Mouse (Mus musculus): ENCODE measurements at regions not wholly inside any gene's neighbourhood (a gene's known extent, or its start where the extent isn't known, plus 50 kb on each side); places are given as distances from the start of the nearest gene placed in this dataset. TPM values are rescaled to one million over a fixed set of nuclear protein-coding genes. Genes with fewer than 3 reads are reported as not detected.

- peak overlapping the region; percentile 64 for H3K27ac ChIP-seq (ENCODE audit: low read depth, low read length)
These were observed 53.4 kb upstream of the Zfp64 start for GRCm38 (mm10) chr2:169008756-169009155.

GRCm38 (mm10) chr2:169008333-169008732 lies 52.9 kb upstream of the Zfp64 start:
- peaks cover 20% of the 10 kb centered on the region for H3K4me1 ChIP-seq (ENCODE audit: control insufficient read depth, insufficient read depth, low read length)
- H3K4me3 ChIP-seq (ENCODE audit: low read depth, low read length), result no peak overlapping the region
- ATAC-seq (ENCODE audit: low read depth), result 0 out of 2 replicates have a peak, but pooled peaks have one; percentile 11
- no peaks in the 10 kb centered on the region for H3K9me3 ChIP-seq (ENCODE audit: control insufficient read depth, low read length)
- no peak overlapping the region for H3K9ac ChIP-seq (replicated peaks; ENCODE audit: low read depth, low read length)
- H3K4me2 ChIP-seq (ENCODE audit: low read depth, low read length), result no peak overlapping the region
- peak overlapping the region; percentile 64; the same call in 1 of the 2 replicates for H3K27ac ChIP-seq (ENCODE audit: low read depth, low read length)
- WGBS, result 27% methylated on average over 9 of the region's 9 CpGs
- H3K27me3 ChIP-seq (ENCODE audit: control insufficient read depth, insufficient read depth, low read length), result no peaks in the 10 kb centered on the region
- H3K36me3 ChIP-seq (ENCODE audit: control insufficient read depth, insufficient read depth, low read length), result no peaks in the 10 kb centered on the region

More at GRCm38 (mm10) chr2:169008756-169009155, 53.4 kb upstream of the Zfp64 start:
- WGBS, result 54% methylated on average over 20 of the region's 20 CpGs
- Histone ChIP-seq H3K36me3 (ENCODE audit: control insufficient read depth, insufficient read depth, low read length) (no peaks in the 10 kb centered on the region), H3K27me3 (ENCODE audit: control insufficient read depth, insufficient read depth, low read length) (no peaks in the 10 kb centered on the region), H3K9me3 (ENCODE audit: control insufficient read depth, low read length) (no peaks in the 10 kb centered on the region), H3K4me3 (ENCODE audit: low read depth, low read length) (no peak overlapping the region), H3K9ac (replicated peaks; ENCODE audit: low read depth, low read length) (no peak overlapping the region), H3K4me1 (ENCODE audit: control insufficient read depth, insufficient read depth, low read length) (peaks cover 20% of the 10 kb centered on the region), H3K4me2 (ENCODE audit: low read depth, low read length) (no peak overlapping the region)
- ATAC-seq (ENCODE audit: low read depth), result peak; percentile 85

- Histone ChIP-seq H3K4me2 (ENCODE audit: low read depth, low read length) (no peak overlapping the region), H3K9ac (replicated peaks; ENCODE audit: low read depth, low read length) (no peak overlapping the region), H3K27ac (ENCODE audit: low read depth, low read length) (no peak overlapping the region), H3K4me1 (ENCODE audit: control insufficient read depth, insufficient read depth, low read length) (peaks cover 20% of the 10 kb centered on the region), H3K27me3 (ENCODE audit: control insufficient read depth, insufficient read depth, low read length) (no peaks in the 10 kb centered on the region), H3K4me3 (ENCODE audit: low read depth, low read length) (no peak overlapping the region), H3K9me3 (ENCODE audit: control insufficient read depth, low read length) (no peaks in the 10 kb centered on the region), H3K36me3 (ENCODE audit: control insufficient read depth, insufficient read depth, low read length) (no peaks in the 10 kb centered on the region)
- WGBS, result 80% methylated on average over 10 of the region's 10 CpGs
- no peak for ATAC-seq (ENCODE audit: low read depth)
These were observed 51.2 kb upstream of the Zfp64 start for GRCm38 (mm10) chr2:169006549-169006948.

GRCm38 (mm10) chr2:169005810-169006209 lies 50.4 kb upstream of the Zfp64 start:
- H3K36me3 ChIP-seq (ENCODE audit: control insufficient read depth, insufficient read depth, low read length), result no peaks in the 10 kb centered on the region
- H3K9ac ChIP-seq (replicated peaks; ENCODE audit: low read depth, low read length), result no peak overlapping the region
- ATAC-seq (ENCODE audit: low read depth), result no peak
- H3K27ac ChIP-seq (ENCODE audit: low read depth, low read length), result no peak overlapping the region
- WGBS, result 91% methylated on average over 7 of the region's 7 CpGs
- H3K4me2 ChIP-seq (ENCODE audit: low read depth, low read length), result no peak overlapping the region
- no peaks in the 10 kb centered on the region for H3K27me3 ChIP-seq (ENCODE audit: control insufficient read depth, insufficient read depth, low read length)
- no peaks in the 10 kb centered on the region for H3K9me3 ChIP-seq (ENCODE audit: control insufficient read depth, low read length)
- no peak overlapping the region for H3K4me3 ChIP-seq (ENCODE audit: low read depth, low read length)
- peaks cover 20% of the 10 kb centered on the region for H3K4me1 ChIP-seq (ENCODE audit: control insufficient read depth, insufficient read depth, low read length)

Small RNA genes in the stretch of these regions (microRNA-seq; reads per million reads assigned to microRNA genes)
- not detected for gene Gm26469

Measured in neural tube, embryonic 14.5 days (tissue).